Mouse (Mus musculus): Measurements from ENCODE around the gene Clmn. TPM values are rescaled to one million over a fixed set of nuclear protein-coding genes. Genes with fewer than 3 reads are reported as not detected.

Gene Clmn
- polyA plus RNA-seq, 1 experiment from 2014 or later = 4.1 TPM

DNA sequence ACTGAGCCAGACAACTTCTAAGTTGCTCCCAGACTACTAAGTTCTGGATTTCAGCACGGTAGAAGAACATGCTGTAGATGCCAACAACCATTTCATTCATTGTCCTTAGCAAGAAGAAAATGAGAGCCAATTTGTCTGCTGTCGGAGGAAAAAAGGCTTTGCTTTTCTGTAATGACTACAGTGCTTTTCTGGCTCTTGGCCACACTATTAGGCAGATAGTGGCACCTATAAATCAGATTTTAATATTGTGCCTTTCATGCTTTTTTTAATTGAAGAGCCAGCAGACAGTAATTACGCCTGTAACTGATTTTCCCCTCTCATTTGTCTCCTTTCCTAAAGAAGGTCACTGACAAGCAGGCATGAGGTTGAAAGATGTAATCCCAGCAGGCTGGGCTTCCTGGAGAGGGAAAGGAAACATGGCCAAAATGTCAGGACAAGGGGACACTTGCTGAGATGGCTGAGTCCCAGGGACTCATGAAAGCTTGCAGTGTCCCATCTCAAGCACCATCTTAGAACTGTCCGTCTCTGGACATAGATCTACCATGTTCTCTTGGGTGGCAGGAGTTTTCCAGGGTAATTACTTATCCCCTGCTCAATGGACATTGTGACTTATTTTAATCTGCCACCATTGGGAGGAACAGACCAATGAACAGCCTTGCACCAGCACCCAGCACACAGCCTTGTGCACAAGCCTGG lies 58.0 kb downstream of the Clmn start:
- H3K4me3 ChIP-seq (ENCODE audit: low read depth, low read length) = no peak overlapping the region
- 80% methylated on average over 4 of the region's 4 CpGs for WGBS
- no peaks in the 10 kb centered on the region for H3K27me3 ChIP-seq (ENCODE audit: control insufficient read depth, insufficient read depth, low read length)
- peaks cover 4% of the 10 kb centered on the region; the same call in 1 of the 2 replicates for H3K4me1 ChIP-seq (ENCODE audit: control insufficient read depth, insufficient read depth, low read length)
- no peak for ATAC-seq (replicated peaks; ENCODE audit: insufficient number of reproducible peaks, low FRiP score, low TSS enrichment, low read depth)
- no peaks in the 10 kb centered on the region for H3K36me3 ChIP-seq (replicated peaks; ENCODE audit: control insufficient read depth, insufficient read depth, low read depth, low read length)
- no peaks in the 10 kb centered on the region for H3K9me3 ChIP-seq (replicated peaks; ENCODE audit: control insufficient read depth, low read length)
- DNase-seq (ENCODE audit: low spot score) = no peak
- H3K27ac ChIP-seq (replicated peaks; ENCODE audit: low read depth, low read length) = no peak overlapping the region
- no peak overlapping the region for H3K4me2 ChIP-seq (ENCODE audit: low read depth, low read length)
- no peak overlapping the region for H3K9ac ChIP-seq (replicated peaks; ENCODE audit: low read length)

DNA sequence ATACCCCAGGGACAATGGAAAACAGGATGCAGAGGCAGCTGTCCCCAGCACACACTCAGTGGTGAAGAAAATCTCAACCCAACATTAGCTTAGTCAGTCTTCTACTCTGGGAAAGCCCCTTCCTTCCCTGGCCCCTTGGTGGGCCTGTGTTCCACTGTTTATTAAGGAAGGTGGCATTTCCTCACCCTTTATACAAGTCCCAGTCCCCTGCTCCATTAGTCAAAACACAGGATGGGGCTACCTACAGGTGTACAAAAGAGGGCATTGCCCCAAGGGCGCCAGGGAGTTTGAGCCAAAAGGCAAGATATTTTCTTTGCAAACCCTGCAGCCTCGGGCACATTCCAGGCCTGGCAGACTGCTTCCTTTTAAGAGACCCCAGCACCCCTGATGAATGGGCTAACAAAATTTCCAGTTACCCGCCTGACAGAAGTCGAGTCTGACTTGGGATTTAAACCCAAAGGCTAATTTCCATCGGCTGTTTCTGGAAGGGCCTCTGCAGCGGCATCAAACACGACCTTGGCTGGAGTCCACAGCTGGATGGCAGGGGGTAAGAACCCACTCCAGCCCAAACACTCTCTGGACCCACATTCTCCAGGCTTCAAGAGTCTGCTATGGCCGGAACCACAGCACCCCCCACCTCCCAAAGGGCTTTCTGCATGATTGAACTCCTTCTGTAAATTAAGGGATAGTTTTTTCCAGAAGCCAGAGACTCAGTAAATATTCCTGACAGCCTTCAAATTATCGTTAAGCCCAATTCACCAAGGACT lies 63.2 kb downstream of the Clmn start:
- peaks cover 4% of the 10 kb centered on the region for H3K36me3 ChIP-seq (replicated peaks; ENCODE audit: control insufficient read depth, insufficient read depth, low read depth, low read length)
- no peak overlapping the region for H3K4me2 ChIP-seq (ENCODE audit: low read depth, low read length)
- no peak overlapping the region for H3K4me3 ChIP-seq (ENCODE audit: low read depth, low read length)
- peaks cover 7% of the 10 kb centered on the region; the same call in 1 of the 2 replicates for H3K4me1 ChIP-seq (ENCODE audit: control insufficient read depth, insufficient read depth, low read length)
- H3K9ac ChIP-seq (replicated peaks; ENCODE audit: low read length) = no peak overlapping the region
- DNase-seq (ENCODE audit: low spot score) = peak; percentile 39
- H3K9me3 ChIP-seq (replicated peaks; ENCODE audit: control insufficient read depth, low read length) = 0 out of 2 replicates have a peak, but pooled peaks cover 2% of the 10 kb centered on the region
- no peaks in the 10 kb centered on the region for H3K27me3 ChIP-seq (ENCODE audit: control insufficient read depth, insufficient read depth, low read length)
- ATAC-seq (replicated peaks; ENCODE audit: insufficient number of reproducible peaks, low FRiP score, low TSS enrichment, low read depth) = 0 out of 2 replicates have a peak, but pooled peaks have one; percentile 26
- WGBS = 29% methylated on average over 9 of the region's 9 CpGs
- H3K27ac ChIP-seq (replicated peaks; ENCODE audit: low read depth, low read length) = no peak overlapping the region; the same call in 1 of the 2 replicates

DNA sequence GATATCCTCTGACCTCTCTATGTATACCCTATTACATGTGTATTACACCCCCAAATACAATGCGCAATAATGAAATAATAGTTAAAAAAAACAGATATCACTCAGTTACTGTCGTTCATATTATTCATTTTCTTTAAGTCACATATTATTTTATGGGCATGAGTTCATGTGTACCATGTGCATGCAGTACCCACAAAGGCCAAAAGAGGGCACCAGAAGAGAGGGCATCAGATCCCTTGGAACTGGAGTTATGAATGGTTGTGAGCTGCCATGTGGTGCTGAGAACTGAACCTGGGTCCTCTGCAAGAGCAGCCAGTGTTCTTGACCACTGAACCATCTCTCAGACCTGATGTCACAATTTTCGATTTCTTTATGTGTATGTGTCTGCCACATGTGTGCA lies 65.5 kb downstream of the Clmn start:
- Histone ChIP-seq H3K4me1 (ENCODE audit: control insufficient read depth, insufficient read depth, low read length) (peaks cover 7% of the 10 kb centered on the region; the same call in 1 of the 2 replicates), H3K27ac (replicated peaks; ENCODE audit: low read depth, low read length) (no peak overlapping the region), H3K27me3 (ENCODE audit: control insufficient read depth, insufficient read depth, low read length) (no peaks in the 10 kb centered on the region), H3K4me3 (ENCODE audit: low read depth, low read length) (no peak overlapping the region), H3K9me3 (replicated peaks; ENCODE audit: control insufficient read depth, low read length) (0 out of 2 replicates have a peak, but pooled peaks cover 2% of the 10 kb centered on the region), H3K4me2 (ENCODE audit: low read depth, low read length) (no peak overlapping the region), H3K36me3 (replicated peaks; ENCODE audit: control insufficient read depth, insufficient read depth, low read depth, low read length) (peaks cover 4% of the 10 kb centered on the region), H3K9ac (replicated peaks; ENCODE audit: low read length) (no peak overlapping the region)
- WGBS = 98% methylated on average over 3 of the region's 3 CpGs
- ATAC-seq (replicated peaks; ENCODE audit: insufficient number of reproducible peaks, low FRiP score, low TSS enrichment, low read depth) (no peak), DNase-seq (ENCODE audit: low spot score) (no peak)

DNA sequence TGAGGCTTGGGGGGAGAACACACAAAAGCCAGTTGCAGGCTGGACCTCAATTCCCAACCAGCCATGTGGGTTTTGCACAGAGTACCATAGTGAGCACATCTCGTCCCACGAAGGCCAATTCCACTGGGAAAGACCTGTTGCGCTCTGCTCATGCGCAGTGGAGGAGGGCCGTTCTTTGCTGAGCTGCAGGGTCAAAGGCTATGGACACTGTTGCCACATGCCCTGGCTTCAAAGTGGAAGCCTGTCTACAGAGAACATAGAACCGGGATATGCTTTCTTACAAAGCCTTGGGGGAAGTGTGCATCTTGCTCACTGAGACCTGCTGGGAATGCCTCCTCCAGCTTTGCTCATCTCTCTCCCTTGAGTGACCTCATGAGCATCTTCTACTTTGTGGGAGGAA lies 67.0 kb downstream of the Clmn start:
- H3K4me2 ChIP-seq (ENCODE audit: low read depth, low read length) = no peak overlapping the region
- DNase-seq (ENCODE audit: low spot score) (no peak), ATAC-seq (replicated peaks; ENCODE audit: insufficient number of reproducible peaks, low FRiP score, low TSS enrichment, low read depth) (no peak)
- no peak overlapping the region for H3K9ac ChIP-seq (replicated peaks; ENCODE audit: low read length)
- no peak overlapping the region for H3K4me3 ChIP-seq (ENCODE audit: low read depth, low read length)
- H3K9me3 ChIP-seq (replicated peaks; ENCODE audit: control insufficient read depth, low read length) = 0 out of 2 replicates have a peak, but pooled peaks cover 2% of the 10 kb centered on the region
- peaks cover 6% of the 10 kb centered on the region; the same call in 1 of the 2 replicates for H3K4me1 ChIP-seq (ENCODE audit: control insufficient read depth, insufficient read depth, low read length)
- 90% methylated on average over 6 of the region's 6 CpGs for WGBS
- H3K27me3 ChIP-seq (ENCODE audit: control insufficient read depth, insufficient read depth, low read length) = no peaks in the 10 kb centered on the region
- H3K36me3 ChIP-seq (replicated peaks; ENCODE audit: control insufficient read depth, insufficient read depth, low read depth, low read length) = peaks cover 4% of the 10 kb centered on the region
- no peak overlapping the region for H3K27ac ChIP-seq (replicated peaks; ENCODE audit: low read depth, low read length)

DNA sequence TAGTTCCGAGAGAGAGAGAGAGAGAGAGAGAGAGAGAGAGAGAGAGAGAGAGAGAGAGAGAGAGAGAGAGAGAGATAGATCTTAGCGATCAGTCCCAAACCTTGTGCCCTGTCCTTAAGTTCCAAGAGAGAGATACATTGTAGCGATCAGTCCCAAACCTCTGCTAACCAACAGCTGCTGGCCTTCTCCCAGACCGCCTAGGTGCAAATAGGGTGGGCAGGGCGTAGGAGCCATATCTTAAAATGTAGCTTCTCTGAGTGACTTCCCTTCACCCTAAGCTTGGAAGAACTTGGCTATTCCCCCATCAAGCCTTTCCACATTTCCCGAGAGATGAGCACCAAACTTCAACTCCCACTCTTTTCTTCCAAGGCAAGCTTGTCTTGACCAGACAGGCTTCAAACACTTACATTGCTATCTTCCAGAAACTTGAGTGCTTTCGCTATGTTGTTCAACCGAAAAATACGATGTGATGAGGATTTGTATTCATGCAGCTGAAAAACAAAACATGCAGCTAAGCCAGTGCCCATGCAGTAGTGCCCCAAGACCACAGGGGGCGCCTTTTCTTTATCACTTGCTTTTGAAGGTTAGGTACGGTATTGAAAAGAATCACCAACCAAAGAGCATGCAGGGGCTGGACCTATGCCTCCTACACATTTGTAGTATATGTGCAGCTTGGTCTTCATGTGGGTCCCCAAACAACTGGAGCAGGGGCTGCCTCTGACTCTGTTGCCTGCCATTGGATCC lies 68.1 kb downstream of the Clmn start:
- ATAC-seq (replicated peaks; ENCODE audit: insufficient number of reproducible peaks, low FRiP score, low TSS enrichment, low read depth) (no peak), DNase-seq (ENCODE audit: low spot score) (no peak)
- Histone ChIP-seq H3K4me2 (ENCODE audit: low read depth, low read length) (no peak overlapping the region), H3K4me1 (ENCODE audit: control insufficient read depth, insufficient read depth, low read length) (peaks cover 3% of the 10 kb centered on the region; the same call in 1 of the 2 replicates), H3K9me3 (replicated peaks; ENCODE audit: control insufficient read depth, low read length) (0 out of 2 replicates have a peak, but pooled peaks cover 2% of the 10 kb centered on the region), H3K27ac (replicated peaks; ENCODE audit: low read depth, low read length) (no peak overlapping the region), H3K9ac (replicated peaks; ENCODE audit: low read length) (no peak overlapping the region), H3K36me3 (replicated peaks; ENCODE audit: control insufficient read depth, insufficient read depth, low read depth, low read length) (peaks cover 4% of the 10 kb centered on the region), H3K4me3 (ENCODE audit: low read depth, low read length) (no peak overlapping the region), H3K27me3 (ENCODE audit: control insufficient read depth, insufficient read depth, low read length) (no peaks in the 10 kb centered on the region)
- WGBS = 86% methylated on average over 11 of the region's 11 CpGs

DNA sequence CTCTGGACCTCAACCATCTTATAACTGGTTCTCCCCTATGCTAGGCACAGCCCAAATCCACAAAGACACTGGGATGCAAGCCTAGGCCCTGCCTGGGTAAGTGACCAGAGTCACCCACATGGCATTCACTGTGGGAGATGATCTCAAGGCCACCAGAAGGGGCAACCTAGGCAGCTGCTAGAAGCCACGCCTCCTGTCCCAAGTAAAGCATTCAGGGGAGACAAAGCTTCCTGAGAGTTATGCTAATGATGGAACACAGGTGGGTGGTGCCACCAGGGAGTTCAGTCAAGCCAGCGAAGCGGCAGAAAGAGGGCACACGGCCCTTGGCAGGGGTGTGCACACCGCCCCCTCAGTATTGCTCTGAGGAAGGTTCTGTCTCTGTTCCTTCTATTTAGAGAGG lies 69.9 kb downstream of the Clmn start:
- Histone ChIP-seq H3K9me3 (replicated peaks; ENCODE audit: control insufficient read depth, low read length) (0 out of 2 replicates have a peak, but pooled peaks cover 2% of the 10 kb centered on the region), H3K4me3 (ENCODE audit: low read depth, low read length) (no peak overlapping the region), H3K4me1 (ENCODE audit: control insufficient read depth, insufficient read depth, low read length) (no peaks in the 10 kb centered on the region), H3K36me3 (replicated peaks; ENCODE audit: control insufficient read depth, insufficient read depth, low read depth, low read length) (peaks cover 4% of the 10 kb centered on the region), H3K27me3 (ENCODE audit: control insufficient read depth, insufficient read depth, low read length) (no peaks in the 10 kb centered on the region), H3K9ac (replicated peaks; ENCODE audit: low read length) (no peak overlapping the region), H3K27ac (replicated peaks; ENCODE audit: low read depth, low read length) (no peak overlapping the region), H3K4me2 (ENCODE audit: low read depth, low read length) (no peak overlapping the region)
- 61% methylated on average over 5 of the region's 5 CpGs for WGBS
- DNase-seq (ENCODE audit: low spot score) = no peak
- ATAC-seq (replicated peaks; ENCODE audit: insufficient number of reproducible peaks, low FRiP score, low TSS enrichment, low read depth) = no peak

DNA sequence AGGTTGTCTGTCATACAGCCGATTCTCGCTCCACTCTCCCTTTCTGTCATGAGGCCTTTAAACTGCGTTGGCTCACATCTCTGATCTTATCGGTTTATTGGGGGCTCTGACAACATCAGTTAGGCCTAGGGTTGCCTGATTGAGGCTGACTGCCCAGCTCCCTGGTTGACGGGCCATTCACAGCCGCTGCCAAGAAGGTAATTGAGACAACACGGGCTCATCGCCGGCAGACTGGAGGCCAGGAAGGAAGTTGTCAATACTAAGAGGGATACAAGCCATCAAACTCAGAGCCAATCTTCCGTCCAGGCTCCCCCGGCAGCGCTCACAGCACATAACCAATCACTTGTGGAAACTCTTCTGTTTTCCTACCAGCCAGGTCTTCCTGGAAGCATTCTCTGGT lies 71.4 kb downstream of the Clmn start:
- Histone ChIP-seq H3K9me3 (replicated peaks; ENCODE audit: control insufficient read depth, low read length) (no peaks in the 10 kb centered on the region), H3K36me3 (replicated peaks; ENCODE audit: control insufficient read depth, insufficient read depth, low read depth, low read length) (no peaks in the 10 kb centered on the region), H3K4me2 (ENCODE audit: low read depth, low read length) (no peak overlapping the region), H3K4me1 (ENCODE audit: control insufficient read depth, insufficient read depth, low read length) (no peaks in the 10 kb centered on the region), H3K9ac (replicated peaks; ENCODE audit: low read length) (no peak overlapping the region), H3K4me3 (ENCODE audit: low read depth, low read length) (no peak overlapping the region), H3K27me3 (ENCODE audit: control insufficient read depth, insufficient read depth, low read length) (no peaks in the 10 kb centered on the region), H3K27ac (replicated peaks; ENCODE audit: low read depth, low read length) (no peak overlapping the region)
- DNase-seq (ENCODE audit: low spot score) (peak; percentile 52), ATAC-seq (replicated peaks; ENCODE audit: insufficient number of reproducible peaks, low FRiP score, low TSS enrichment, low read depth) (no peak)
- WGBS = 43% methylated on average over 12 of the region's 12 CpGs

All from embryonic facial prominence, embryonic 11.5 days (tissue).